Mouse (Mus musculus): ENCODE measurements around the gene Tfdp1.

Gene Tfdp1

DNA sequence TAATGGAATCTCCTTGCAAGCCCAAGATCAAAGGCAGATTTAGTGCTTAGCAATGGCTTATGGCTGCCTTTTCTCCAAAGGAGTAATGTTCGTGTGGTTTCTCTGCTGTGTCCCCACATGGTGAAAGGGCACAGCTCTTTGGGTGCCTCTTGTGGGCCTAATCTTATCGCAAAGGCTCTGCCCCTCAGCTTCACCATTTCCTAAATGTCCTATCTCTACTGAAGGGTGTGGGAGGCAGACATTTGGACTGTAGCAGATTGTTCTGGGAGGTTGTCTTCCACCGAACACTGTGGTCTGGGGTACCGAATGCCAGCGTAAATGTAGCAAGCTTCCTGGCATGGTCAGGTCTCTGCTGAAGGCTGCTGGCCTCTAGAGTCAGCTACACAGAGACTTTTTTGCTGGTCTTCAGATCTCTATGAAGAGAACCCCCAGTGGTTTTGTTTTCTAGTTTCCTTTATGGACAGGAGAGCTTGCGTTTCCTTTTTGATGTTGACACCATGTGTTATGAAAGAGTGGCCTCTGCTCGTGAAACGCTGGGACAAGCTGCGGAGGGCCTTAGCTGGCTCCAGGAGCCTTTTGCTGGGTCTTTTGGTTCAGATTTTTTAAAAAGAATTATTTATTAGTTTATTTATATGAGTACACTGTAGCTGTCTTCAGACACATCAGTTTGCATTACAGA lies 14.7 kb downstream of the Tfdp1 start:
- no peak for DNase-seq

DNA sequence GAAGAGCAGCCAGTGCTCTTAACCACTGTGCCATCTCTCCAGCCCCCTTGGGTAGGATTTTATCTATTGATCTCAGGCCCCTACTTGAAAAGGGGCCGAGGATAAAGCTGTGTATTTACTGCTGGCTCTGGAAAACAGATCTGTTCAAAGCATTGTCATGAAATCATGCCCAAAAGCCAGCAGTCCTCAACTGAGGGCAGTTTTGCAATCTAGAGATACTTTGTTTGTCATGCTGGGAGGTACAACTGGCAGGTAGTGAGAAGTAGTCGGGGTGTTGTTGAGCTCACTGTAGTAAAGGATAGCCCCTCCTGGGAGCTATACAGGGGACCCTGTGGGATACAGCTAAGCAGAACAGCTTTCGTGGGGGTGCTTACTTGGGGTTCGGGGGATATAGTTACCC lies 15.3 kb downstream of the Tfdp1 start:
- no peak for DNase-seq

DNA sequence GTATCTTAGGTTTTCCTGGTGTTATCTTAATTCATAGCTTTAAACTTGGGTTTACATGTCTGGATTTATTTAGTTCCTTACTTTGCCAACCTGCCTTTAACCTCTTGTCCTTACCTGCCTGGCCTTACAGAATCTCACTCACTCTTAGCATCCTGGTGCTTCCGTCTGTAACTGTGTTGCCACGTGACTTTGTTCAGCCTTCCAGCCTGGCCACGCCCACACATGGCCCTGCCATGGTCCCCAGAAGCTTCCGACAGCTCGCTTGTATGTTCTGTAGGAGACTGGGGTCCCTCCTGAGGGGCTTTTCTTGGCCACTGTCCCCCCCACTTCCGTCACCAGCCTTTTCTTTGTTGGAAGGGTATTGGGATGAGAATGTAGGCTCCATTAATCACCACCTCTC lies 17.7 kb downstream of the Tfdp1 start:
- DNase-seq = no peak

DNA sequence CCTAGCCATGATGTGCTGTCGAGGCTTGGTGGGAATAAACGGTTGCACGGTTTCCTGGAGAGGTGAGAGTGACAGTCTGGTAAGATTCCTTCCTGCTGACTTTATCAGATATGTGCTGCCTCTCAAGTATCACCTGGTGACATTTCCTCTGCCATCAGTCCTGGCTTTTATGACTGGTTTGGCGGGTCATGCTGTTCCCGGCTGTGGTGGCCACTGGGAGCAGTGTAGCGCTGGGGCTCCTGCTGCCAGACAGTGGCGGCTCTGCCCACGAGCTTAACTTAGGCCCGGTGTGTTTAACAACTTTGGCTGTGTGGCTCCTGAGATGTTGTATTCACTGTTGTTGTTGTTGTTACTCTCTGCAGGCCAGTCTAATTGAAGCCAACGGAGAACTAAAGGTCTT lies 18.1 kb downstream of the Tfdp1 start:
- DNase-seq = no peak

DNA sequence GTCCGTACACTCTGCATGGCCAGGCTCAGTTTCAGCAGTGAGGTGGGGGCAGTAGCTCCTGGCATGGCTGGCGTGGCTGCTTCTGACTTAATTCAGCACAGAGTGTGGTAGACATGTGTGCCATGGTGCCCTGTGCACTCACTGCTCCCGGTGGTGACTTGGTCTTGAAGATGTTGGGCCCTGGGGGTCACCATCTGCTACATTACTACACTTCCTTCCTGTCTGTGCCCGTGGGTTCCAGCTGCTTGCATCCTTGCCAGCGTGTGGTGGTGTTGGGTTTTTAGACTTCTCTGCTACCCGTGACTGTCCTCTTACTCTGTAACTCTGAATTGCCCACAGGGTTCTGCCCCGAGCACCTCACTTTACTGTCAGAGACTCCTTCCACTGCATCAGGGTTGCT lies 21.7 kb downstream of the Tfdp1 start:
- no peak for DNase-seq

DNA sequence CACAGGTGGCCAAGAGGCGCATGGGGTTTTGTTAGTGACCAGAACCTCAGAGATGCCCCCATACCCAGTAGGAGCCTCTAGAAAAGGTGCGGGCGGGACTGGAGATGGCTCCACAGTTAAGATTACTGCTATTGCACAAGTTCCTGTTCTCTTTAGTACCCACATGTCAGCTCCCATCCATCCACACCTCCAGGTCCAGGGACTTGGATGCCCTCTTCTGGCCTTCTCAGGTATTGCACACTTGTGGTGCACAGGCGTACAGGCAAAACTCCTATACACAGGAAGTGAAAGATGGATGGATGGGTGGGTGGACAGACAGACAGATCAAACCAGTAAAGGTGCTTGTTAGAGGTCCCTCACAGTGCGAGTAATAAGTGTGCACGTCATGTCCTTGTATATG lies 23.3 kb downstream of the Tfdp1 start:
- DNase-seq = no peak

DNA sequence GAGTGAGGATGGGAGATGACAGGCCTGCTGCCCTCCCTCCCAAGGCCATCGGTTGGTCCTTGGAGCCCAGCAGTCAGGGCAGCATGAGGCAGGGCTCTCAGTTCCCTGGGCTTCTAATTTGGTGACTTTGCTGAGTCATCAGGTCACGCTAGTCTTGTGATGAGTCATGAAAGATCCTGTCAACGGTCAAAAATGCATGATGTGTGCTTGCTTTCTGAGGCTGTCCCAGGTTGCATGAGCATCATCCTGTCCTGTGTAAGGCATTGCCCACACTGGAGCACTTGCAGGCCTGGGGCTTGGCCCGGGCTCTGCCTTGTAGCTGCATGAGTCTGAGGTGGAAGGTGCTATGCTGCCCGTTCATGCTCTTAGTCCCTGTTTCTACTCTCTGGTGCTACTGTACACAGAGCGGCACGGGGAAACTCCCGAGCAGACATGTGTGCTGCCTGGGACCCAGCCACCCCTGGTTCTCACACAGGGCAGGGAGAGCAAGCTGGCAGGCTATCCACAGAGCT lies 34.7 kb downstream of the Tfdp1 start:
- DNase-seq = no peak

DNA sequence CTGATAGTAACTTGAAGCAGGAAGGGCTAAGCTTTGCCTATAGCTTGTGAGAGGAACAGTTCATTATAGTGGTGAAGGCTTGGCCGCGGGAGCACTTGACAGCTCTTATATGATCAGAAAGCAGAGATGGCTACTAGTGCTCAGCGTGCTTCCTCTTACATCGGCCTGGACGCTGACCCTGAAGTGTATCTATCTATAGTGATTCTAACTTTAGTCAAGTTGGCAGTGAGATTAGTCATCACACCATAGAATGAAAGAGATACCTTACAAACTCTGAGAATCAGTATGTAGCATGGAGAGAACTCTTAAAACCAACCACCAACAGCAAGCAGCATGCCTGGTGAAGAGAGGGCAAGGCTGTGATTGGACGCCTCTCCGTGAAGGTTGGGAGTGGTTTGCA lies 43.1 kb downstream of the Tfdp1 start:
- DNase-seq = no peak

DNA sequence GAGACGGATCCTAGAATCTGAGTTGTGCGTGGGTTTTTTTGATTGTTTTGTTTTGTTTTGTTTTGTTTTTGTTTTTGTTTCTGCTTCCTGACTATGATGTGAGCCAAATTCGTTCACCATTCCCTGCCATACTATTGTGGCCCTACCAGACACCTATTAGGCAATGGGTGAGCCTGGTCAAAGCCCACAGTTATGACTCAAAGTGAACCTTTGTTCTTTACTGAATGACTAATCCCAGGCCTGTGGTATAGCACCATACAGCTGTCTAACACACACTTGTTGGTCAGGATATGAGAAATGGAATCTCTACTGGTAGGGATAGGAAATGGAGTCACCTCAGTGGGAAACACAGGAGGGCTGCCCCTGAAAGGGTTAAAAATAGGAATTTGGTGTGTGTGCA lies 44.0 kb downstream of the Tfdp1 start:
- DNase-seq = no peak

DNA sequence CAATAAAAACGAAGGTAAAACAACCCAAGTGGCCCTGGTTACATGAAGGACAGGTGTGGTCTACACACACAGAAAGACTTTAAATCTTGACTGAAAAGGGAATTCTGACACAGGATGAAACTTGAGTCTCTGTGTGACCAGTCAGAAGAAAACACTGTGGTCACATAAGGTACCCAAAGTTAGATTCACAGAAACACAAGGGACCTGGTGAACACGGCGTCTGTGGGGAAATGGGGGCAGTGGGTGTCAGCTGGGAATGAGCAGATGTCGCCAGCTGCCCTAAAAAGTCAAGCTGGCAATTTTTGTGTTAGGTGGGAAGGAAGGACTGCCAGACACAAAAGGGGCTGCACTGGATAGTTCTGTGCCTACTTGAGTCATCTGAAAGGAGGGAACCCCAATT lies 44.4 kb downstream of the Tfdp1 start:
- DNase-seq = no peak

DNA sequence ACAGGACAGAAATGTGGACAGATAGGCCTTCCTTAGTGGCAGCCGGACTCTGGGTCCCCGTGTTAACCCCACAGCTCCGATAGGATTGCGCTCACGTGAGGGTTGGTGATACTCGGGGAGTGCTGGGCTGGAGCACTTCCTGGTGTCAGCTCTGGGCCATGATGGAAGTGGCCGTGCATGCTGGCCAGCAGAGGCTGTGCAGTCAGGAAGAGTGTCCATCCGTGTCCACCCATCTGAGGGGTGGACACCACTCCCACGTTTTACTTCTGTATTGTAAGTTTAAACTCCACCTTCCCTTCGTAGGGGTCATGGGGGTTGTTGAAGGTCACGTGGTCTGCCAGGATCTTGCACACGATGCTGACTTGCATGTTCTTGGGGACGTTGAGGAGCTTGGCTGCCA lies 47.8 kb downstream of the Tfdp1 start:
- DNase-seq = no peak

DNA sequence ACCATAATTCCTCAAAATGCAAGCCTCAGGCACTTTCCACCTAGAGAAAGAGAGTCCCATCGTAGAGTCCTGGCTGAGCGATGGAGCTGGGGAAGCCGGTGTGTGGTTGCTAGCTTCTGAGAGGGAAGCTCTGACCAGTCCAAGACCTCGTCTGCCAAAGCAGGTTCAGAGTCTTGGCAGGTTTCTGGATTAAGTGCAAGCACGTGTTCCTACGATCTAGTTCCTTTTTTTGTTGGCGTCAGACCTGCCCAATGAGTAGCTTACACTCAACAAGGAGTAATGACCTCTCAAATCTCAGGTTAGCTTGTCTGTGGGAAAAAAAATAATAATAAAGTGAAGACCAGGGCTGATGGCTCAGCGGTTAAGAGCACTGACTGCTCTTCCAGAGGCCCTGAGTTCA lies 49.2 kb downstream of the Tfdp1 start:
- DNase-seq = no peak

DNA sequence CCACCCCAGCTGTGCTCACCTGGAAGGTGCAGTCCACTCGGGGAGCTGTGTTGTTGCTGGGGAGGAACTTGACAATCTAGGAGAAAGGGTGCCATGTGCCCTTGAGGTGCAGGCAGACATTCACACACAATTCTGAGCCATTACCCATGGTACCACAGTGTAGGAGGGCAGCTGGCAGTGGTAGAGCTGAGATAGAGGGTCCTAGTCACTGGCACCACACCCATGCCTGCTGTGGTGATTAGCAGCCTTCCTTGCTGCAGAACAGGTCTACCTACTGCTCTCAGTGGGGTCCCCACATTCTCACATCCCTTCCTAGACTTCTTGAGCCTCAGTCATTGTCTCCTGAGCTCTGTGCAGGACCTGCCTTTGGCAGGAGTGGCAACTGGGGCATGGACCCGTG lies 50.2 kb downstream of the Tfdp1 start:
- no peak for DNase-seq

DNA sequence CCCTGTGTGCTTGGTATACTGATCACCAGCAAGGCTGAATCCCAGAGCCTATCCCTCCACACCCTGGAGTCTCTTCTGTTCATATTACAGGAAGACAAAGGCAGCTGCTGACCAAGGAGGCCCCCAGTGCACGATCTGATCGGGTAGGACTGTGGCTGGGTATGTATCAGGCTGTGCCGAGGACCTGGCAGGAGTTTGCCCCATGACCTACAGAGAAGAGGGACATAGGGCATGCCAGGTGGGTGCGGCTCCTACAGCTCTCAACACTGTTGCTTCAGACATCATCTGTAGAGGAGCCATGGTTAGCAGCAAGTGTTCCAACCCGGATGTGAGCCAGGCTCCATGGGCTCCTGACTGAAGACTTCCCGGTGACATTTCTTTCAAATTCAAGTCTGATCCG lies 55.3 kb downstream of the Tfdp1 start:
- no peak for DNase-seq

DNA sequence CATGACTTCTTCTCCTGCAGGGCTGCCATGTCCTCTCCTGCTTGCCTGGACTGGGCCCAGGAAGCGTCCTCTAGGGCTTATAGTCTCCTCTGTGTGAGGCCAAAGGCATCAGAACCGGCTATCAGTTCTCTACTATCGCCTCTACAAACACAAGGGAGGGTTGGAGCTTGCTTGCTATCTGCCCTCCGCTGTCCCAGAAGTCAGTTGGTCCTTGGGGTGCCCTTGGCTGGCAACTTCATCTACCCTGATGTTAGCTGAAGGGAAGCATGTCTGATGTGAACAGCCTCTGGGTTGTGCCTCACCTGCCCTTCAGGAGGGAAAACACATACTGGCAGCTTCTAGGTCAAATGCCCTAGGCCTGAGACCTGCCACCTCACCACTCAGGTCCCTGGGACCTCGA lies 58.2 kb downstream of the Tfdp1 start, which contains the start of gene Atp4b:
Atp4b (minus strand) TSS at position 101 of the 400 bp plus-strand sequence.
- no peak for DNase-seq

DNA sequence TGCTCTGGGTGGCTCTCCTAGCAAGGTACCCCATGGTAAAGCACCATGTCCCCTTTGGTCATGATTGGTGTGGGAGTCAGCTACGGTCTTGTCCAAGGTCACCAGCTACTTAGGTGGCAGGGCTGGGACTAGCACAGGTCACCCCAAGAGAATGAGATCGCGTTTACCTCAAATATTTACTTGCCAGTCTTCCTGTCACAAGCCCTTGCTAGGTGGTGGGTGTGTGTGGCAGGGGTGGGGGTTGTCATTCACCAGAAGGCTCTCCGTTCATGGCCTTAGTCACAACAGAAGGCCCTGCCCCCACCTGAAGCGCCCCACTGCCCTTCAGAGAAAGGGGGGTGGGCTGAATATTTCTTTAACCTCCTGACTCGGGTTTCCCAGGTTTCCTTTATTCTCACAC lies 65.0 kb downstream of the Tfdp1 start:
- DNase-seq = no peak

DNA sequence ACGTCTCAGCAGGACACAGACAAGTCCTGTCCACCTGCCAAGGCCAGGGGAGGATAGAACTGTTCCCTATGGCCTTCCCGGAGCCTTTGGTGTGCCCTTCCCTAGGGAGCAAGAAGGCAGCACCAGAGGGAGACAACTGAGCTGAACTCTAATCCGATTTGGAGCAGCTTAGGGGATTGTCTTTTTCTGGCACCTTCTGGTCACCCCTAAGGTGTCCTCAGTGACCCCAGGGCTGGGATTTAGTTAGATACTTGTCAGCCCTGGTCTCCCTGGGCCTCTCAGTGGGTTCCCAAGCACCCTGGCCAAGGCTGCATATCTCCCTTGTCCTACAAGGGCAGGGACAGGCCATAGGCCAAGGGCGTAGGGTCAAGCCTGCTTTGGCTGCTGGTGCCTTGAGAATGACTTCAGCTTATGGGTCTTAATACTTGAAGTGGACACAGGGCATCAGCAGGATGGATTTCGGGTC lies 66.1 kb downstream of the Tfdp1 start, which contains the start of gene Grk1:
Grk1 (plus strand) TSS at position 416 of the 466 bp plus-strand sequence.
- DNase-seq = no peak

DNA sequence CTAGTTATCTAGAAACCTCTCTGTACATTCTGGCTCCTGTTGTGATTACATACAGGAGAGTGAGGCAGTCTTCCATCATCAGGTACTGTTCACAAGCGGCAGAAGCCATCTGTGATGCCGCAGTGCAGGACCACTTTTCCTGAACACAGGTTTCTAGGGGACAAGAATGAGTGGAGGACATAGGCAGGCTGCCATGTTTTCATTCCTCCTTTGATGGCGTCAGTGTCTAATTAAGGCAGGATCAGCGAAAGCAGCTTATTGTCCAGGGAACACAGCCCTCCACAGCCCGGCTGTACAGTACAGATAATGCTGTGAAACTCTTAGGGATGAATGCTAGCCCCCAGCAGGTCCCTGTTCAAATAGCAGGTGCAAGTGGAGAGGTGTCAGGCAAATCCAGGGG lies 67.5 kb downstream of the Tfdp1 start:
- DNase-seq = no peak

DNA sequence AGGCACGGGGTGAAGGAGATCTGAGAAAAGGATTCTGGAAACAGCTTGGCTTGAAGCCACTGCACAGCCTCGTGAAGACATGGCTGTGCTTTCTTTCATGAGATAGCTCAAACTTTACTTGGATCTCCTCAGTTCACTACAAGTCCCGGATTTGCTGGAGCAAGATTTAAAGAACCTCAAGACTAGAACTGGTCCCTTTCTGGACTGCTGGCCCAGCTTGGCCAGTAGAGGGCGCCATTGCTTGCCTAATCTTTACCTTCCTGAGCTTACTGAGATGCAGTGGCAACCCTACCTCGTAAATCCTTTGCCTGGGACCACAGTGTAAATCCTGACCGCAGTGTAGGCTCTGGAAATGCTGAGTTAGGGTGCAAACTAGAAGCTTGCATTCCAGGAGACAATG lies 73.0 kb downstream of the Tfdp1 start:
- peak; percentile 68 for DNase-seq

DNA sequence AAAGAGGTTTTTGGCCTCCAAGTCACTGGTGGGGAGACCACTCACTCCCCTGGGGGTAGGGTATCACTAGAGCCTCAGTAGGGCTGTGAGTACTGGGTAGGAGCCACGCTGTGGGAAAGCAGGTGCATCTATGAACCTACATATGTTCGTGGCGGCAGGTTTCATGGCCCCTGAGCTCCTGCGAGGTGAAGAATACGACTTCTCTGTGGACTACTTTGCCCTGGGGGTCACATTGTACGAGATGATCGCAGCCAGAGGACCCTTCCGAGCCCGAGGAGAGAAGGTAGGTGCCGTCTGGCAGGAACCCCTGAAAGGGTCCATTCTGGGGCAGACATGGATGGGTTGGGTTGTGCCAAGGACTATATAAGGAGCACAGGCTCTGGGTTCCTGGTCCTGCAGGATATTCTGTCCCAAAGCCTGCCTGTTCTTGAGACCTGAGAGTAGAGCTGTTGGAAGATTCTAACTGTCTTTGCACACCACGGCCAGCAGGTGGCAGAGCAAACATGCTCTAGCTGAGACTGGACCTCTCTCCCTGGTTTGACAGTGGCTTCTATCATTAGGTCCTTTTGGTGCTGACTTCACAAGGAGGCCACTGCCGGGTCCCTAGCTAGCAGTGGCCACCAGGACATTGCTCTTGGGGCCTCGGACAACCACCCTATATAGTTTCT lies 74.5 kb downstream of the Tfdp1 start:
- DNase-seq = peak; percentile 63

DNA sequence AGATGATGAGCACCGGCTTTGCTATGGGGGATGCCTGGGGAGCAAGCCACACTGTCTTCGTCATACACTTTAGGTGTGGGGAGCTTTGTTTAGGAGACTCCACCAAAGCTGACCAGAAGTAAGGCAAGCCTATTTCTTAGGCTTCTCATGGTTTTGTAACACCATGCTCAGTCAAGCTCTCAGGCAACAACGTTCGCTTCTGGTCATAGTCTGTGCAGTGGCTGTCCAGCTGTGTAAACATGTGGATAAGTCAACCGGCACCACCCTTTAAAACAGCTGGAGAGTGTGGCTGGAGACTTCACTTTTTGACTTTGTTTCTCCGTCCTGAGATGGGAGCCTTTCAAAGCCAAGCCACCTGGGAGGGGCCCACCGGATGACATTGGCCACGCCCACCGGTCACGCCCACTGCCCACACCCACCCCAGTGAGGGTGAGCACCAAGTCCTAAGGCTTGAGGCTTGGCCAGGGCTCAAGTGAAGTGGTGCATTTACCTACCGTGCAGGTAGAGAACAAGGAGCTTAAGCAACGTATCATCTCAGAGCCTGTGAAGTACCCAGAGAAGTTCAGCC lies 75.4 kb downstream of the Tfdp1 start:
- DNase-seq = no peak

DNA sequence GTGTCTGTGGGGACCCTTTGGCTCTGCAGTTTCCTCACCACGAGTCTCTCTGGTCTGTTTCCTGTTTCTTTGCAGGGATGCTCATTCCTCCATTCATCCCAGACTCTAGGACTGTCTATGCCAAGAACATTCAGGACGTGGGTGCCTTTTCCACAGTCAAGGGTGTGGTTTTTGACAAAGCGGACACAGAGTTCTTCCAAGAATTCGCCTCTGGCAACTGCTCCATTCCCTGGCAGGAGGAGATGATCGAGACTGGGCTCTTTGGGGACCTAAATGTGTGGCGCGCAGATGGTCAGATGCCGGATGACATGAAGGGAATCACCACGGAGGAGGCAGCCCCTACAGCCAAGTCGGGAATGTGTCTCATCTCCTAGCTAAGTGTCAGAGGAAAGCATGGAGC lies 77.3 kb downstream of the Tfdp1 start:
- DNase-seq = no peak

DNA sequence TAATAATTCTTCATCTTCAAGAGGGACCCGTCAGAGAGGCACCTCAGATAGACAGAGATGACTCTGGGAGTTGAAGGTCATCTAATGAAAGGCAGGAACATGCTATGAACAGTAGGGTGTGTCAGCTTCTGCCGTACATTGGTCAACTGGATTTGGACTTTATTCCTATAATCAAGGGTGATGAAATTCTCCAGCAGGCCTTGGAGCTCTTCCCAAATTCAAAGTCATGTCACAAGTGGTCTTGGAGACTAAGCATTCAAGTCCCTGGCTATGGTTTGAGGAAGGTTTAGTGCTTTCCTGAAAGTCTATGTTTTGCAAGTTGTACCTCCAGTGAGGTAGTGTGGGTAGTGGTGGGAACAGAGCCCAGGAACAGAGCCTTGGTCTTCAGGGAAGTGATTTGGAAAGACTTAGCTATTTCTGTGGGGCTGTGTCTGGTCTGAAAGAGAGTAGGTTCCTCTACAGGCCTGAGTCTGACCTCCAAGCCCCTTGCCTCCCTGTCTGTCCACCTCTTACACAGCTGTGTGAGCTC lies 80.6 kb downstream of the Tfdp1 start:
- DNase-seq = no peak

DNA sequence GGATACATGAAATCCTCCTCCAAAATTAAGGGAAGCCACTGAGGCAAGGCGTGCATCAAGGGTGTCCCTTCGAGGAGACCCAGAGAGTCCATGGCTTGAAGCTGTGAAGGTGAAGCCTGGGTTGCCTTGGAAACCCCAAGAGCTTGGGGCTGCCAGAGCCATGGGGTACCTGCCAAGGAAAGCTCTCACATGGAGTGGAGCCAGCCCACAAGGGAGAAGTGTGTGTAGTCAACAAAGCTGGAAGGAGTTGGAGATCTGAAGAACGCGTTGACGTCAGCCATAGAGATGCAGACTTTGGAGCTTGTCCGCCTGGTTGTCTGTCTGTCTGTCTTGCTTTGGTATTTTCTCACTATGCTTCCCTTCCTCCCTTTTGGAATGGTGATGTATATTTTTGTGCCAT lies 82.4 kb downstream of the Tfdp1 start:
- DNase-seq = peak; percentile 19
